Mouse (Mus musculus) liver, adult 2 months (tissue): ENCODE data around the gene Aaed1.

ENCODE experiments used
- CTCF ChIP-seq: fragments of 200-500 bp; IDR thresholded peaks from 2 replicates; pipeline ENCODE4 v1.5.1; 2011; ENCODE audit warnings: low read depth, low read length, control low read depth
- POLR2A ChIP-seq: fragments of 200-500 bp; IDR thresholded peaks from 2 replicates; pipeline ENCODE4 v1.6.1; 2011; ENCODE audit warnings: low read length, control low read depth; ENCODE audit not compliant: insufficient read depth; ENCODE audit errors: extremely low read depth

- no peak for TF ChIP-seq CTCF
- no peak for TF ChIP-seq POLR2A
Observed at GRCm38 (mm10) chr13:64310585-64310984, 1.9 kb downstream of the Aaed1 start.
